Mouse (Mus musculus): ENCODE data around the gene Phf5a. TPM values are rescaled to one million over a fixed set of nuclear protein-coding genes. Genes with fewer than 3 reads are reported as not detected.

Gene Phf5a
- total RNA-seq, 1 experiment, result 157 TPM

- Histone ChIP-seq H3K4me3 (ENCODE audit: insufficient read depth in 1 of 2, low read depth in 1 of 2, low read length in 2 of 2, poor library complexity in 1 of 2, severe bottlenecking in 1 of 2) (no peak overlapping the region), H3K36me3 (ENCODE audit: control insufficient read depth, insufficient read depth, low read length, poor library complexity, severe bottlenecking) (no peaks in the 10 kb centered on the region), H3K9ac (ENCODE audit: insufficient read depth, low read depth, low read length, poor library complexity, severe bottlenecking) (no peak overlapping the region), H3K4me1 (ENCODE audit: control insufficient read depth in 2 of 2, insufficient read depth in 2 of 2, low read length in 2 of 2, poor library complexity in 1 of 2) (peaks cover 0 to 12% of the 10 kb centered on the region in 2 experiments; a peak in 1 of 4 replicates), H3K27ac (ENCODE audit: insufficient read depth, low read depth, low read length, poor library complexity, severe bottlenecking) (no peak overlapping the region), H3K9me3 (ENCODE audit: control insufficient read depth, insufficient read depth, low read depth, low read length) (no peaks in the 10 kb centered on the region)
- in situ Hi-C loops (cut with MboI; ENCODE audit: low sequenced_read_pairs in 2 of 2, unreplicated experiment in 2 of 2), result no loop called here
- DNase-seq (ENCODE audit: low read depth, low spot score), result no peak
- TF ChIP-seq HCFC1 (IDR thresholded peaks at IDR 0.05; ENCODE audit: borderline replicate concordance, insufficient read depth, low read length) (no peak), ZNF384 (IDR thresholded peaks at IDR 0.05; ENCODE audit: low read depth, low read length) (no peak), CHD2 (IDR thresholded peaks at IDR 0.05; ENCODE audit: low read depth, low read length) (no peak), MAFK (IDR thresholded peaks at IDR 0.05; ENCODE audit: insufficient read depth, low read depth, low read length) (no peak), ZC3H11A (IDR thresholded peaks at IDR 0.05; ENCODE audit: borderline replicate concordance, low read depth, low read length) (no peak)
Observed at GRCm38 (mm10) chr15:81835007-81835880, 36.5 kb downstream of the Phf5a start.

GRCm38 (mm10) chr15:81834171-81834841, 37.4 kb downstream of the Phf5a start:
- Histone ChIP-seq H3K4me3 (ENCODE audit: insufficient read depth in 1 of 2, low read depth in 1 of 2, low read length in 2 of 2, poor library complexity in 1 of 2, severe bottlenecking in 1 of 2) (no peak overlapping the region), H3K27ac (ENCODE audit: insufficient read depth, low read depth, low read length, poor library complexity, severe bottlenecking) (no peak overlapping the region), H3K4me1 (ENCODE audit: control insufficient read depth in 2 of 2, insufficient read depth in 2 of 2, low read length in 2 of 2, poor library complexity in 1 of 2) (peaks cover 0 to 7% of the 10 kb centered on the region in 2 experiments; a peak in 1 of 4 replicates), H3K9me3 (ENCODE audit: control insufficient read depth, insufficient read depth, low read depth, low read length) (no peaks in the 10 kb centered on the region), H3K36me3 (ENCODE audit: control insufficient read depth, insufficient read depth, low read length, poor library complexity, severe bottlenecking) (no peaks in the 10 kb centered on the region), H3K9ac (ENCODE audit: insufficient read depth, low read depth, low read length, poor library complexity, severe bottlenecking) (no peak overlapping the region)
- TF ChIP-seq ZC3H11A (IDR thresholded peaks at IDR 0.05; ENCODE audit: borderline replicate concordance, low read depth, low read length) (no peak), CHD2 (IDR thresholded peaks at IDR 0.05; ENCODE audit: low read depth, low read length) (no peak), ZNF384 (IDR thresholded peaks at IDR 0.05; ENCODE audit: low read depth, low read length) (no peak), MAFK (IDR thresholded peaks at IDR 0.05; ENCODE audit: insufficient read depth, low read depth, low read length) (no peak), HCFC1 (IDR thresholded peaks at IDR 0.05; ENCODE audit: borderline replicate concordance, insufficient read depth, low read length) (no peak)
- no peak for DNase-seq (ENCODE audit: low read depth, low spot score)
- in situ Hi-C loops (cut with MboI; ENCODE audit: low sequenced_read_pairs in 2 of 2, unreplicated experiment in 2 of 2), result no loop called here

- no peak overlapping the region for H3K9ac ChIP-seq (ENCODE audit: insufficient read depth, low read depth, low read length, poor library complexity, severe bottlenecking)
- H3K36me3 ChIP-seq (ENCODE audit: control insufficient read depth, insufficient read depth, low read length, poor library complexity, severe bottlenecking), result peaks cover 2% of the 10 kb centered on the region; the same call in 1 of the 2 replicates
- TF ChIP-seq MAFK (IDR thresholded peaks at IDR 0.05; ENCODE audit: insufficient read depth, low read depth, low read length), result no peak
- no peak for TF ChIP-seq ZC3H11A (IDR thresholded peaks at IDR 0.05; ENCODE audit: borderline replicate concordance, low read depth, low read length)
- TF ChIP-seq CHD2 (IDR thresholded peaks at IDR 0.05; ENCODE audit: low read depth, low read length), result no peak
- no peak for TF ChIP-seq ZNF384 (IDR thresholded peaks at IDR 0.05; ENCODE audit: low read depth, low read length)
- TF ChIP-seq HCFC1 (IDR thresholded peaks at IDR 0.05; ENCODE audit: borderline replicate concordance, insufficient read depth, low read length), result no peak
- DNase-seq (ENCODE audit: low read depth, low spot score), result no peak
- H3K4me1 ChIP-seq (ENCODE audit: control insufficient read depth in 2 of 2, insufficient read depth in 2 of 2, low read length in 2 of 2, poor library complexity in 1 of 2), result peaks cover 0 to 5% of the 10 kb centered on the region in 2 experiments; a peak in 1 of 4 replicates
- no peak overlapping the region for H3K27ac ChIP-seq (ENCODE audit: insufficient read depth, low read depth, low read length, poor library complexity, severe bottlenecking)
- H3K4me3 ChIP-seq (ENCODE audit: insufficient read depth in 1 of 2, low read depth in 1 of 2, low read length in 2 of 2, poor library complexity in 1 of 2, severe bottlenecking in 1 of 2), result no peak overlapping the region
- no peaks in the 10 kb centered on the region for H3K9me3 ChIP-seq (ENCODE audit: control insufficient read depth, insufficient read depth, low read depth, low read length)
- in situ Hi-C loops (cut with MboI; ENCODE audit: low sequenced_read_pairs in 2 of 2, unreplicated experiment in 2 of 2), result no loop called here
Observed at GRCm38 (mm10) chr15:81833481-81833880, 38.2 kb downstream of the Phf5a start.

GRCm38 (mm10) chr15:81832219-81832618, 39.5 kb downstream of the Phf5a start:
- Histone ChIP-seq H3K4me3 (ENCODE audit: insufficient read depth in 1 of 2, low read depth in 1 of 2, low read length in 2 of 2, poor library complexity in 1 of 2, severe bottlenecking in 1 of 2) (no peak overlapping the region), H3K36me3 (ENCODE audit: control insufficient read depth, insufficient read depth, low read length, poor library complexity, severe bottlenecking) (peaks cover 3% of the 10 kb centered on the region; the same call in 1 of the 2 replicates), H3K27ac (ENCODE audit: insufficient read depth, low read depth, low read length, poor library complexity, severe bottlenecking) (no peak overlapping the region), H3K9ac (ENCODE audit: insufficient read depth, low read depth, low read length, poor library complexity, severe bottlenecking) (no peak overlapping the region), H3K4me1 (ENCODE audit: control insufficient read depth in 2 of 2, insufficient read depth in 2 of 2, low read length in 2 of 2, poor library complexity in 1 of 2) (peaks cover 0 to 5% of the 10 kb centered on the region in 2 experiments; a peak in 1 of 4 replicates), H3K9me3 (ENCODE audit: control insufficient read depth, insufficient read depth, low read depth, low read length) (no peaks in the 10 kb centered on the region)
- TF ChIP-seq MAFK (IDR thresholded peaks at IDR 0.05; ENCODE audit: insufficient read depth, low read depth, low read length) (no peak), CHD2 (IDR thresholded peaks at IDR 0.05; ENCODE audit: low read depth, low read length) (no peak), ZNF384 (IDR thresholded peaks at IDR 0.05; ENCODE audit: low read depth, low read length) (no peak), HCFC1 (IDR thresholded peaks at IDR 0.05; ENCODE audit: borderline replicate concordance, insufficient read depth, low read length) (no peak), ZC3H11A (IDR thresholded peaks at IDR 0.05; ENCODE audit: borderline replicate concordance, low read depth, low read length) (no peak)
- in situ Hi-C loops (cut with MboI; ENCODE audit: low sequenced_read_pairs in 2 of 2, unreplicated experiment in 2 of 2), result no loop called here
- DNase-seq (ENCODE audit: low read depth, low spot score), result no peak
